Mouse (Mus musculus) heart, embryonic 12.5 days (tissue): ENCODE measurements around the gene Gm38392. TPM values are rescaled to one million over a fixed set of nuclear protein-coding genes. Genes with fewer than 3 reads are reported as not detected.

ENCODE experiments used
- ATAC-seq: fragments of 200-750 bp; cut with Nextera tagmentation; 2 replicates; pipeline ENCODE4 v1.8.0; 2017; ENCODE audit warnings: moderate TSS enrichment, moderate library complexity; ENCODE audit not compliant: insufficient number of reproducible peaks, low FRiP score
- H3K27ac ChIP-seq: fragments of 300-500 bp; sonication (generic); 2 replicates; pipeline ENCODE4 v1.5.1; 2016; ENCODE audit warnings: mild to moderate bottlenecking, moderate library complexity; ENCODE audit not compliant: poor library complexity, severe bottlenecking
- H3K27me3 ChIP-seq: fragments of 300-500 bp; sonication (generic); replicated peaks from 2 replicates; pipeline ENCODE4 v1.6.1; 2016; ENCODE audit warnings: mild to moderate bottlenecking, moderate library complexity
- H3K36me3 ChIP-seq: fragments of 300-500 bp; sonication (generic); 2 replicates; pipeline ENCODE4 v1.6.1; 2016; ENCODE audit warnings: mild to moderate bottlenecking, moderate library complexity
- H3K4me1 ChIP-seq: fragments of 300-500 bp; sonication (generic); replicated peaks from 2 replicates; pipeline ENCODE4 v1.6.1; 2016; ENCODE audit warnings: mild to moderate bottlenecking
- H3K4me2 ChIP-seq: fragments of 300-500 bp; sonication (generic); 2 replicates; pipeline ENCODE4 v1.6.1; 2016; ENCODE audit warnings: mild to moderate bottlenecking, moderate library complexity
- H3K4me3 ChIP-seq: fragments of 300-500 bp; sonication (generic); 2 replicates; pipeline ENCODE4 v1.5.1; 2016; ENCODE audit warnings: mild to moderate bottlenecking
- H3K9ac ChIP-seq: fragments of 300-500 bp; sonication (generic); 2 replicates; pipeline ENCODE4 v1.6.1; 2016; ENCODE audit warnings: mild to moderate bottlenecking, moderate library complexity
- H3K9me3 ChIP-seq: fragments of 300-500 bp; sonication (generic); replicated peaks from 2 replicates; pipeline ENCODE4 v1.6.1; 2016; ENCODE audit warnings: mild to moderate bottlenecking, moderate library complexity
- WGBS: fragments of 180-500 bp; shearing (Covaris S2); methylation state at CpG from one replicate; pipeline ENCODE4 v1.1.7; 2016; 5-methylcytosine and 5-hydroxymethylcytosine counted together
- polyA plus RNA-seq: library from polyadenylated mRNA; unstranded; fragments of >200 nt; fragmentation: Nextera tagmentation; extraction: Ambion mirVana; gene quantifications from 2 replicates; pipeline ENCODE4 v1.2.1, GENCODE M21; 2016

Gene Gm38392
- polyA plus RNA-seq, 1 experiment from 2014 or later = not detected

DNA sequence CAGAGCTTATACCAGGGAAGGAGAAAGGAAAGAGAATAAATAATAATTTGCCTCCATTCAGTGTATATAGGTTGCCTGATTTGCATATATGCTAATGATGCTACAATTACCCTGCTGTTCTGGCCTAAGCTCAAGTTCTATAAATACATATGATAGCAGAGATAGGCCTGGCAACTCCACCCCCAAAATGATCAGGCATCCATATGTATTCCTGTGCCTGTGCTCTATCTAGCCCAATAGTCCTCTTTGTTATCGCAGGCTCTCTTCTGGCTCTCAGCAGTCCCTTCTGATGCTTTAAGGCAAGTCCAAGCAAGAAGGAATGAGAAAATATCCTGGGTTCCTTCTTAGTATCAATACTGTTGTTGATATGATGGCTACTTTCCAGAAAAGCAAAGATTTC, 82.3 kb downstream of the Gm38392 start:
- no peaks in the 10 kb centered on the region for H3K36me3 ChIP-seq
- peaks cover 98% of the 10 kb centered on the region for H3K27me3 ChIP-seq
- no peak overlapping the region for H3K4me2 ChIP-seq
- H3K4me3 ChIP-seq = no peak overlapping the region
- no peak overlapping the region for H3K27ac ChIP-seq
- peaks cover 11% of the 10 kb centered on the region for H3K4me1 ChIP-seq
- no peak for ATAC-seq
- H3K9ac ChIP-seq = no peak overlapping the region
- no peaks in the 10 kb centered on the region for H3K9me3 ChIP-seq
- WGBS = 24% methylated on average over 1 of the region's 1 CpGs

DNA sequence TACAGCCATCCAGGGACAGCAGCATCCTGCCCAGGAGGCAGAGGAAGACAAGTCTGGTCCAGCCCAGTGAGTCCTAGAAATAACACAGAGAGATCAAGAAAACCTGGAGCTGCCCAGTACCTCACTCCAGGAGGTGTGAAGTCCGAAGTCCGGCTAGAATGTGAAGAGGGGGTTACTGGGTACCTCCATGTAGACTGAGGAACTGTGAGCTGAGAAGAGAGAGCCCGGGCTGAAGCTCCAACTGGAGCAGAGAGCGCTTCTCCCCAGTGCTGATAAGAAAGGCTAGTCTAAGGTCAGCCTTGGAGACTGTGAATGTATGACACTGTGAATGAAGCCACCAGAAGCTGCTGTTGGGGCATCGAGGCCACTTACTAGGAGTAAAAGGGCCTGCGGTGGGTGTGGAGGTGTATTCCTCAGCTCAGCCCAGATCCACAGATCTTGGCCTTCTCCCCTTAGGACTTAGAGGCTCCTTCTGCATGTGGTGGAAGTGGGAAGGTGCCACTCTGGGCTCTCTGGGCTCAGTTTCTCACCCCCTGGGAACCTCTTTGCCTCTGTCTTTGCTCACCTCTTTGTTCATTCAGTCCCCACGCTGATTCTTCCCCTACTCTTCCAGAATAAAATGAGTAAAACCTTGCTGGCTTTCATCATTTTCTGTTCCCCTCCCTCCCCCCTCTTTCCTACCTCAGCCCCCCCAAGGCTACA, 82.9 kb downstream of the Gm38392 start:
- Histone ChIP-seq H3K9me3 (no peaks in the 10 kb centered on the region), H3K27ac (no peak overlapping the region), H3K4me1 (peaks cover 11% of the 10 kb centered on the region), H3K4me2 (no peak overlapping the region), H3K27me3 (peaks cover 98% of the 10 kb centered on the region), H3K4me3 (no peak overlapping the region), H3K9ac (no peak overlapping the region), H3K36me3 (no peaks in the 10 kb centered on the region)
- 2% methylated on average over 7 of the region's 7 CpGs for WGBS
- ATAC-seq = no peak

DNA sequence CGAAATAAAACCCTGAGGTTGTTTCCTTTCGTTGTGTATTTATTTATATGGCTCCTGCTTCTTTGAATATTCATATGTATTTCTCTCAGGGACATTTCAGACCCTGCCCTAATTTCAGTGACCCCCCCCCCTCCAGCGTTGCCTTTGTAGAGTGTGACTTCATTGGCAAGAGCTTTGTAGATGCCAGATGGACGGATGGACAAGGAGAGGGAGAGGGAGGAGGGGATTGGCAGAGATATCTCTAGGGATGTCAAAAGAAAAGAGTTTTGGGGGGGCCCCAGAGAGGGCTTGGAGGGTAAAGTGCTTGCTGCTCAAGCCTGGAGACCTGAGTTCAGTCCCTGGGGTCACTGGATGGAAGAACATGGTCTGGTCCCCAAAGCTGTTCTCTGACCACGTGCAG, 83.6 kb downstream of the Gm38392 start:
- Histone ChIP-seq H3K9me3 (no peaks in the 10 kb centered on the region), H3K4me1 (peaks cover 11% of the 10 kb centered on the region), H3K4me2 (no peak overlapping the region), H3K9ac (no peak overlapping the region), H3K36me3 (no peaks in the 10 kb centered on the region), H3K27ac (no peak overlapping the region), H3K4me3 (no peak overlapping the region), H3K27me3 (peaks cover 98% of the 10 kb centered on the region)
- WGBS = 8% methylated on average over 5 of the region's 5 CpGs
- ATAC-seq = no peak

DNA sequence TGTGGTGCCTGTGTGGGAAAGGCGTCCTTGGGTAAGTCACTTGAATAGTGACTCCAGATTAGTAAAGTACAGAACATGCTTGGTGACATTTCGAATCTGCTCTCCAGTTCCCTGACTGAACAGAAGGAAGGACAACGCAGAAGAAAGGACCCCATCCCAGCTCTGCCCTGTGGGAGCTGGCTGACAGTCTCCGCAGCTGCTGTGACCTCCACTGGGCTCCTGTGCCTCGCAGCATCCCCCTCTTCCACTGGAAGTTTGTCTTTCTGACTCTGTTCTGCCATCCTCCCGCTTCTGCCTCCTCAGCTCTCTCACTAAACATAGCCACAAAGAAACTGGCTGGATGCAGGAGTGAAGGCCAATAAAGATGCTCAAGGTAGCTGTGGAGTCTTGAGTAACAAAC, 84.0 kb downstream of the Gm38392 start:
- ATAC-seq = no peak
- Histone ChIP-seq H3K4me2 (no peak overlapping the region), H3K4me3 (no peak overlapping the region), H3K9me3 (no peaks in the 10 kb centered on the region), H3K9ac (no peak overlapping the region), H3K27me3 (peaks cover 98% of the 10 kb centered on the region), H3K36me3 (no peaks in the 10 kb centered on the region), H3K27ac (no peak overlapping the region), H3K4me1 (peaks cover 11% of the 10 kb centered on the region)
- WGBS = 10% methylated on average over 6 of the region's 6 CpGs

- Histone ChIP-seq H3K9ac (no peak overlapping the region), H3K27me3 (peaks cover 98% of the 10 kb centered on the region), H3K4me2 (no peak overlapping the region), H3K9me3 (no peaks in the 10 kb centered on the region), H3K4me3 (no peak overlapping the region), H3K27ac (no peak overlapping the region), H3K36me3 (no peaks in the 10 kb centered on the region), H3K4me1 (peaks cover 11% of the 10 kb centered on the region)
- no peak for ATAC-seq
- WGBS = 21% methylated on average over 5 of the region's 5 CpGs
Observed at GRCm38 (mm10) chr3:88201640-88202039, 85.4 kb downstream of the Gm38392 start.

DNA sequence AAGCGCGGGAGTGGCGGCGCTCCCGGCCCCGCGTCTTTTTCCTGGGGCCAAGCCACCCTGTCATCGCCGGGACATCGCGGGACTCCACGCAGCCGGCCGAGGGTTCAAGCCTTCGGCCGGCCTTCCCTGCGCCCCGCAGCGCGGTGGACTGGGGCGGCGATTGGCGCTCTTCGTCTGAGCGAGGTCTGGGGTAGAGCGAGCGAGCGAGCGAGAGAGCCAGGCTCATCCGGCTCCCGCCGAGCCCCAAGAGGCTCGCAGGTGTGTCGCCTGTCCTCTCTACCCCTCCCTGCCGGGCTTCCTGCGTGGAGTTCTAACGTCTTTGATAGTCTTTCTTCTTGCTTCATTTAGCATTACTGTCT, 86.1 kb downstream of the Gm38392 start:
- no peak overlapping the region for H3K27ac ChIP-seq
- no peaks in the 10 kb centered on the region for H3K9me3 ChIP-seq
- H3K27me3 ChIP-seq = peaks cover 97% of the 10 kb centered on the region
- 1% methylated on average over 37 of the region's 37 CpGs for WGBS
- no peak for ATAC-seq
- peaks cover 11% of the 10 kb centered on the region for H3K4me1 ChIP-seq
- peak overlapping the region; percentile 68 for H3K4me2 ChIP-seq
- peak overlapping the region; percentile 44 for H3K4me3 ChIP-seq
- H3K36me3 ChIP-seq = no peaks in the 10 kb centered on the region
- H3K9ac ChIP-seq = peak overlapping the region; percentile 54; the same call in 1 of the 2 replicates

DNA sequence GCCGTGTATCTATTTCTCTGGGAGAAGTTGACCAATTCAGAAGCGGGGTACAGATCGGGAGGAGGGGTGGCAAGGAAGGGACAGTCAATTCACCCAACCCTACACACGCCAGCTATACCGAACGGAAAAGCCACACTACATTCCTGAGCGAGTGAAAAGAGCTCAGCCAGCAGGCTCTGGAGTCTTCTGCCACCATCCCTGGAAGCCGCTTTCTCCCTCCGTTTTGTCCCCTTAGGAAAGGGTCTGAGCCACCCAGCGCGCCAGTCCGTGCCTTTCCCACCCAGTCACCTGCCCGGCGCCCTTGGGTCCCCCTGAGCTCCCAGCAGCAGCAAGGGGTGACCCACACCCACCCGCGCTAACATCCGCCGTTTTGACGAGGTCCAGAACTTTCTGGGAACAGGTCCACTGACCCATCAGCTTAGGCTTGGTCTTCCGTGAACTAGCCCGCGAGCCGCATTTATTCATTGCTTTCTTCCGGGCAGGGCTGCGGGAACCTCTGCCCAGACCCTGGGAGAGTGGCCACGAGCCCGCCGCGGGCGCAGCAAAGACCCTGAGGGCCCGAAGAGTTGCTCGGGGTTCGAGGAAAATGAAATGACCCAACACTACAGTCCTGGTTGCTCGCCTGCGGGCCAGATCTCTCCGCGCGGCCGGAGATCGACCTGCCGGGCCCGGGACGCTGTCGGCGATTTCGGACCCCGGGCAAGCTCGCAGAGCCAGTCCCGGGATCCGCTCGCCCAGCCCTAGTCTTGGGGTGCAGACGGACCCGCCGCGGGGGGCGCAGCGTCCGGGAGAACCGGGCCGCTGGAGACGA, 86.6 kb downstream of the Gm38392 start:
- WGBS = under 1% methylated on average over 61 of the region's 61 CpGs
- Histone ChIP-seq H3K27me3 (peaks cover 97% of the 10 kb centered on the region), H3K4me3 (peak overlapping the region; percentile 44), H3K9ac (peak overlapping the region; percentile 54; the same call in 1 of the 2 replicates), H3K4me2 (peak overlapping the region; percentile 68), H3K9me3 (no peaks in the 10 kb centered on the region), H3K36me3 (no peaks in the 10 kb centered on the region), H3K27ac (no peak overlapping the region), H3K4me1 (peaks cover 11% of the 10 kb centered on the region)
- no peak for ATAC-seq

- Histone ChIP-seq H3K9ac (no peak overlapping the region), H3K4me2 (no peak overlapping the region), H3K27ac (no peak overlapping the region), H3K4me1 (peaks cover 11% of the 10 kb centered on the region), H3K36me3 (no peaks in the 10 kb centered on the region), H3K9me3 (no peaks in the 10 kb centered on the region), H3K4me3 (no peak overlapping the region), H3K27me3 (peaks cover 97% of the 10 kb centered on the region)
- no peak for ATAC-seq
- 45% methylated on average over 2 of the region's 2 CpGs for WGBS
Observed at GRCm38 (mm10) chr3:88199541-88200110, 87.4 kb downstream of the Gm38392 start.

GRCm38 (mm10) chr3:88198505-88199020, 88.4 kb downstream of the Gm38392 start:
- Histone ChIP-seq H3K27ac (no peak overlapping the region), H3K9me3 (no peaks in the 10 kb centered on the region; the same call in 1 of the 2 replicates), H3K4me1 (peaks cover 11% of the 10 kb centered on the region), H3K4me3 (no peak overlapping the region), H3K9ac (no peak overlapping the region), H3K36me3 (no peaks in the 10 kb centered on the region), H3K4me2 (no peak overlapping the region), H3K27me3 (peaks cover 97% of the 10 kb centered on the region)
- 2% methylated on average over 9 of the region's 9 CpGs for WGBS
- no peak for ATAC-seq

- peaks cover 11% of the 10 kb centered on the region for H3K4me1 ChIP-seq
- H3K9me3 ChIP-seq = no peaks in the 10 kb centered on the region; the same call in 1 of the 2 replicates
- H3K4me3 ChIP-seq = no peak overlapping the region
- peaks cover 97% of the 10 kb centered on the region for H3K27me3 ChIP-seq
- 7% methylated on average over 10 of the region's 10 CpGs for WGBS
- ATAC-seq = no peak
- no peak overlapping the region for H3K4me2 ChIP-seq
- H3K36me3 ChIP-seq = no peaks in the 10 kb centered on the region
- no peak overlapping the region for H3K27ac ChIP-seq
- H3K9ac ChIP-seq = no peak overlapping the region
Observed at GRCm38 (mm10) chr3:88197741-88198504, 89.1 kb downstream of the Gm38392 start.
